Mouse (Mus musculus) kidney, postnatal 0 days (tissue): ENCODE data around the gene Exosc2. TPM values are rescaled to one million over a fixed set of nuclear protein-coding genes. Genes with fewer than 3 reads are reported as not detected.
A peak's percentile ranks its signal among the peaks of the same experiment; 100 is the strongest.

Experiments used
- ATAC-seq: fragments of 200-750 bp; cut with Nextera tagmentation; replicated peaks from 2 replicates; pipeline ENCODE4 v1.8.0; 2017; ENCODE audit warnings: low read depth, moderate number of reproducible peaks, moderate TSS enrichment, moderate library complexity; ENCODE audit not compliant: low FRiP score
- DNase-seq: peaks from one replicate; pipeline ENCODE4 v3.0.0-alpha.2; 2016; ENCODE audit warnings: low spot score
- H3K27ac ChIP-seq: fragments of 300-500 bp; sonication (generic); 2 replicates; pipeline ENCODE4 v1.5.1; 2014; ENCODE audit warnings: mild to moderate bottlenecking
- H3K27me3 ChIP-seq: fragments of 300-500 bp; sonication (generic); 2 replicates; pipeline ENCODE4 v1.6.1; 2014; ENCODE audit warnings: low read length, mixed read lengths; ENCODE audit not compliant: insufficient read depth
- H3K36me3 ChIP-seq: fragments of 300-500 bp; sonication (generic); 2 replicates; pipeline ENCODE4 v1.6.1; 2014; ENCODE audit warnings: low read length, mixed read lengths; ENCODE audit not compliant: insufficient read depth
- H3K4me1 ChIP-seq: fragments of 300-500 bp; sonication (generic); replicated peaks from 2 replicates; pipeline ENCODE4 v1.6.1; 2014; ENCODE audit warnings: antibody characterized with exemption, low read length, mixed read lengths; ENCODE audit not compliant: insufficient read depth
- H3K4me2 ChIP-seq: fragments of 300-500 bp; sonication (generic); 2 replicates; pipeline ENCODE4 v1.6.1; 2014; ENCODE audit warnings: mild to moderate bottlenecking, low read length, moderate library complexity, mixed read lengths
- H3K4me3 ChIP-seq: fragments of 300-500 bp; sonication (generic); replicated peaks from 2 replicates; pipeline ENCODE4 v1.5.1; 2014; ENCODE audit warnings: low read depth, low read length
- H3K9ac ChIP-seq: fragments of 300-500 bp; sonication (generic); 2 replicates; pipeline ENCODE4 v1.6.1; 2014; ENCODE audit warnings: low read depth, low read length
- H3K9me3 ChIP-seq: fragments of 300-500 bp; sonication (generic); replicated peaks from 2 replicates; pipeline ENCODE4 v1.6.1; 2016; ENCODE audit warnings: low read length, inconsistent platforms, mixed read lengths
- CTCF ChIP-seq: IDR thresholded peaks from 2 replicates; pipeline ENCODE4 v1.5.1; 2016; ENCODE audit warnings: antibody characterized with exemption, low read depth, mild to moderate bottlenecking, moderate library complexity
- WGBS: fragments of 180-500 bp; shearing (Covaris S2); extraction: QIAGEN DNeasy Blood & Tissue Kit; methylation state at CpG from one replicate; pipeline ENCODE4 v1.1.7; 2014; 5-methylcytosine and 5-hydroxymethylcytosine counted together
- polyA plus RNA-seq: library from polyadenylated mRNA; unstranded; fragments of >200 nt; fragmentation: Nextera tagmentation; extraction: Ambion mirVana; gene quantifications from 2 replicates; pipeline ENCODE4 v1.2.1, GENCODE M21; 2015

The Exosc2 gene
- polyA plus RNA-seq, 1 experiment from 2014 or later = 35.9 TPM

DNA sequence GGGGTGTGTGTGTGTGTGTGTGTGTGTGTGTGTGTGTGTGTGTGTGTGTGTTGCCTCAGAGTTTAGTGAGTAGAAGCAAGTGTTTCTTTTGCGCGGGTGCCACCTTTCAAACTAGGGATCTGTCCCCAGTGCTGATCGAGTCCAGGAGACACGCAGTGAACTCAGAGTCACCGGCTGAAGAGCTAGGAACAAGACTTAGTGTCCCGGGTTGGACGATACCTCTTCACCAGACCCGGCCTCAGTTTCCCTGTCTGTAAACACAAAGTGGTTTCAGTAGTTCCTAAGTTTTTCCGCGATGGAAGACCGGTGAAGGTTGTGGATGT is 29.0 kb upstream of the Exosc2 start:
- Histone ChIP-seq H3K4me1 (0 out of 2 replicates have a peak, but pooled peaks cover 3% of the 10 kb centered on the region), H3K4me3 (no peak overlapping the region), H3K27ac (no peak overlapping the region), H3K36me3 (no peaks in the 10 kb centered on the region), H3K9me3 (no peaks in the 10 kb centered on the region), H3K9ac (no peak overlapping the region), H3K27me3 (peaks cover 87% of the 10 kb centered on the region), H3K4me2 (no peak overlapping the region)
- TF ChIP-seq CTCF = no peak
- ATAC-seq = no peak
- DNase-seq = no peak
- WGBS = 3% methylated on average over 11 of the region's 11 CpGs

DNA sequence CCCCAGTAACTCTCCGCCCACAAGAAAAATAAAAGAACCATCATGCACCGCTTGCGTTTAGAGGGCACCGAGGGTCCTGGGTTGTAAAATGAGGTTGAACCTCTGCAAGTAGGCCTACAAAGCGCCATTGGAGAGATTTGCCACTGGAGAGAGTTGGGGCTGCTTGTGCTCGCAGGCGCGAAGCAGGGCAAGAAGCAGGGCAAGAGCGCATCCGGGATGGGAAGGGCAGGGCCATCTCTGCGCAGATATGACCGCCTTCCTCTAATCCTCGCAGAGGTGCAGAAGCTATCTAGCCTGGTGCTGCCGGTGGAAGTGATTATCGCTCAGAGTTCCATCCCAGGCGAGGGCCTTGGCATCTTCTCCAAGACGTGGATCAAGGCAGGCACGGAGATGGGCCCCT is 28.6 kb upstream of the Exosc2 start:
- ATAC-seq = no peak
- 2% methylated on average over 18 of the region's 18 CpGs for WGBS

GRCm38 (mm10) chr2:31653971-31654853 is 16.3 kb upstream of the Exosc2 start:
- under 1% methylated on average over 106 of the region's 109 CpGs for WGBS
- Histone ChIP-seq H3K27me3 (peaks cover 47% of the 10 kb centered on the region), H3K4me2 (peak overlapping the region; percentile 94)

More for the DNA sequence above, 28.6 kb upstream of the Exosc2 start:
- H3K4me3 ChIP-seq = no peak overlapping the region
- H3K27me3 ChIP-seq = peaks cover 87% of the 10 kb centered on the region
- H3K4me1 ChIP-seq = 0 out of 2 replicates have a peak, but pooled peaks cover 1% of the 10 kb centered on the region
- no peak overlapping the region for H3K27ac ChIP-seq
- DNase-seq = no peak
- H3K36me3 ChIP-seq = no peaks in the 10 kb centered on the region
- no peak overlapping the region for H3K4me2 ChIP-seq
- no peak overlapping the region for H3K9ac ChIP-seq
- no peaks in the 10 kb centered on the region for H3K9me3 ChIP-seq
- no peak for TF ChIP-seq CTCF

GRCm38 (mm10) chr2:31654854-31655559 is 15.5 kb upstream of the Exosc2 start:
- ATAC-seq (peak; percentile 36; the same call in 1 of the 2 replicates), DNase-seq (peak; percentile 51)
- H3K4me2 ChIP-seq = peak overlapping the region; percentile 94
- no peaks in the 10 kb centered on the region for H3K9me3 ChIP-seq
- no peaks in the 10 kb centered on the region for H3K36me3 ChIP-seq
- peak overlapping the region; percentile 56; the same call in 1 of the 2 replicates for H3K4me3 ChIP-seq
- TF ChIP-seq CTCF = peak; percentile 62
- H3K4me1 ChIP-seq = peaks cover 8% of the 10 kb centered on the region; the same call in 1 of the 2 replicates
- peaks cover 40% of the 10 kb centered on the region for H3K27me3 ChIP-seq
- 6% methylated on average over 22 of the region's 22 CpGs for WGBS
- H3K9ac ChIP-seq = no peak overlapping the region
- no peak overlapping the region for H3K27ac ChIP-seq

More at GRCm38 (mm10) chr2:31653971-31654853, 16.3 kb upstream of the Exosc2 start:
- Histone ChIP-seq H3K4me1 (peaks cover 8% of the 10 kb centered on the region; the same call in 1 of the 2 replicates), H3K4me3 (peak overlapping the region; percentile 56), H3K9me3 (no peaks in the 10 kb centered on the region), H3K27ac (no peak overlapping the region), H3K9ac (0 out of 2 replicates have a peak overlapping the region, but pooled peaks have one; percentile 18), H3K36me3 (no peaks in the 10 kb centered on the region)
- ATAC-seq = peak; percentile 69
- DNase-seq = no peak
- no peak for TF ChIP-seq CTCF

DNA sequence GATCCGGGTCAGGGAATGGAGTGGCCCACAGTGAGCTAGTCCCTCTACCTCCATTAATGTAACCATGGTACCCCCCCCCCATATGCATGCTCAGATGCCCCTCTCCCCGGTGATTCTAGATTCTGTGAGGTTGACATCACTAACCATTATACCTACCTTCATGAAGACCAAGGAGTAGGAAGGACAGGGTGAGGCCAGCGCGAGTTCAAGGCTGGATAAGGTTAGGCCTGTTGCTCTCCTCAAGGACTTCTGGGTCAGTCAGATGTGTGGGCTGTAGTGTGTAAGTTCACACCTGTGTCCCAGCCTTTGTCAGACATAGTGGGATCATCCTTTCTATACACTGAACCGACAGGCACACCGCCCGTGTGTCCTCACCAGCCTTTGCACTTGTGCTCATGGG is 14.1 kb upstream of the Exosc2 start:
- H3K36me3 ChIP-seq = no peaks in the 10 kb centered on the region
- H3K4me1 ChIP-seq = peaks cover 8% of the 10 kb centered on the region; the same call in 1 of the 2 replicates
- no peak overlapping the region for H3K27ac ChIP-seq
- H3K27me3 ChIP-seq = peaks cover 35% of the 10 kb centered on the region
- ATAC-seq (no peak), DNase-seq (no peak)
- no peaks in the 10 kb centered on the region for H3K9me3 ChIP-seq
- 83% methylated on average over 7 of the region's 7 CpGs for WGBS
- H3K9ac ChIP-seq = no peak overlapping the region
- TF ChIP-seq CTCF = no peak
- no peak overlapping the region for H3K4me2 ChIP-seq
- H3K4me3 ChIP-seq = no peak overlapping the region
